Comparison of ENCODE assay signal across 8 mouse cellular contexts in genomic region chr5:29388944-29389765, GRCm38 (mm10). TPM values are rescaled to one million over a fixed set of nuclear protein-coding genes. Genes with fewer than 3 reads are reported as not detected.
A peak's percentile ranks its signal among the peaks of the same experiment; 100 is the strongest.
DNase-seq lines count a peak whose midpoint lies in the region; ATAC-seq and TF ChIP-seq lines count a peak whose summit lies in the region.
"Had no signal": no experiment of that assay in that cellular context is flagged by ENCODE, and none has a peak within 500 bp of the region (broad histone marks: within the 10 kb centered on the region; RNA-seq: fewer than 3 reads in every experiment).

No protein-coding gene starts in this region.

- H3K9ac ChIP-seq in intestine, postnatal 0 days (ENCODE audit: low read depth, low read length): no peak overlapping the region
- H3K9ac ChIP-seq in stomach, embryonic 15.5 days: no peak overlapping the region
- H3K9ac ChIP-seq: neural tube, embryonic 12.5 days had no signal

- intact Hi-C loops in left cerebral cortex, postnatal 4 days (cut with DNase I): no loop called here

- no peak overlapping the region for H3K4me2 ChIP-seq in intestine, postnatal 0 days (replicated peaks; ENCODE audit: low read depth)
- H3K4me2 ChIP-seq in stomach, embryonic 15.5 days: no peak overlapping the region
- H3K4me2 ChIP-seq: neural tube, embryonic 12.5 days had no signal

- H3K27me3 ChIP-seq in cerebellum, adult 2 months (ENCODE audit: control insufficient read depth, insufficient read depth, low read length): no peaks in the 10 kb centered on the region
- no peaks in the 10 kb centered on the region for H3K27me3 ChIP-seq in intestine, postnatal 0 days (replicated peaks; ENCODE audit: control insufficient read depth, insufficient read depth, low read length)
- H3K27me3 ChIP-seq in stomach, embryonic 15.5 days (replicated peaks): no peaks in the 10 kb centered on the region
- H3K27me3 ChIP-seq: neural tube, embryonic 12.5 days had no signal

- 20% methylated on average over 15 of the region's 15 CpGs for WGBS in cerebellum, adult 2 months
- WGBS in intestine, postnatal 0 days: 20% methylated on average over 15 of the region's 15 CpGs
- WGBS in stomach, embryonic 15.5 days: 18% methylated on average over 15 of the region's 15 CpGs

- no peaks in the 10 kb centered on the region for H3K9me3 ChIP-seq in intestine, postnatal 0 days (ENCODE audit: control insufficient read depth)
- H3K9me3 ChIP-seq in stomach, embryonic 15.5 days: no peaks in the 10 kb centered on the region
- H3K9me3 ChIP-seq: neural tube, embryonic 12.5 days had no signal

- H3K4me3 ChIP-seq in cerebellum, adult 2 months (replicated peaks; ENCODE audit: insufficient read depth, low read depth, low read length): no peak overlapping the region
- no peak overlapping the region for H3K4me3 ChIP-seq in intestine, postnatal 0 days (ENCODE audit: low read depth, low read length)
- H3K4me3 ChIP-seq in stomach, embryonic 15.5 days (replicated peaks): no peak overlapping the region
- H3K4me3 ChIP-seq: neural tube, embryonic 12.5 days had no signal

- TF ChIP-seq CTCF in cerebellum, adult 2 months (IDR thresholded peaks at IDR 0.05; ENCODE audit: borderline replicate concordance, insufficient read depth, low read depth, low read length): peak; percentile 80
- peak; percentile 96 for TF ChIP-seq CTCF in intestine, postnatal 0 days (IDR thresholded peaks at IDR 0.05; ENCODE audit: low read depth)

- H3K4me1 ChIP-seq in cerebellum, adult 2 months (ENCODE audit: control insufficient read depth, insufficient read depth, low read length): no peaks in the 10 kb centered on the region
- H3K4me1 ChIP-seq in intestine, postnatal 0 days (replicated peaks; ENCODE audit: control insufficient read depth, insufficient read depth, low read length): no peaks in the 10 kb centered on the region
- peaks cover 15% of the 10 kb centered on the region for H3K4me1 ChIP-seq in stomach, embryonic 15.5 days
- H3K4me1 ChIP-seq: neural tube, embryonic 12.5 days had no signal

- TF ChIP-seq POLR2A in cerebellum, adult 2 months (IDR thresholded peaks at IDR 0.05; ENCODE audit: borderline replicate concordance, insufficient read depth, low read length): no peak

- no peaks in the 10 kb centered on the region for H3K36me3 ChIP-seq in intestine, postnatal 0 days (ENCODE audit: control insufficient read depth, insufficient read depth)
- H3K36me3 ChIP-seq in stomach, embryonic 15.5 days: no peaks in the 10 kb centered on the region
- H3K36me3 ChIP-seq: neural tube, embryonic 12.5 days had no signal

- ATAC-seq in intestine, postnatal 0 days: peak; percentile 52; the same call in 1 of the 2 replicates
- ATAC-seq in stomach, embryonic 15.5 days (ENCODE audit: insufficient read depth, low FRiP score, low read depth): peak; percentile 33; the same call in 1 of the 2 replicates

- DNase-seq in T-cell, adult 2 months (ENCODE audit: low spot score): peak; percentile 48
- peak; percentile 62 to 74 for DNase-seq in cerebellum, adult 2 months
- DNase-seq in gastrocnemius, adult 18-20 months (ENCODE audit: low spot score): peak; percentile 81
- peak; percentile 84 for DNase-seq in left cerebral cortex, postnatal 4 days
- DNase-seq in neural tube, embryonic 10.5 days (ENCODE audit: extremely low spot score, low spot score): peak; percentile 77

- no peak overlapping the region for H3K27ac ChIP-seq in cerebellum, adult 2 months (ENCODE audit: insufficient read depth, low read length)
- H3K27ac ChIP-seq in intestine, postnatal 0 days (ENCODE audit: low read depth, low read length): no peak overlapping the region
- H3K27ac ChIP-seq in stomach, embryonic 15.5 days: 0 out of 2 replicates have a peak overlapping the region, but pooled peaks have one; percentile 57
- H3K27ac ChIP-seq: neural tube, embryonic 12.5 days had no signal

RNA-seq across cellular contexts. Expression of gene Lmbr1, which starts 11.0 kb away (rescaled TPM):
- polyA plus RNA-seq in cerebellum, adult 2 months (2012; rRNA removed): 14.0 and 14.1 TPM in 2 replicates
- total RNA-seq in gastrocnemius, adult 18-20 months (2021): 10 to 100 TPM; 10.5 to 12.1 TPM
- 9.0 and 11.1 TPM in 2 replicates for polyA plus RNA-seq in intestine, postnatal 0 days (2015; fragmentation: Nextera tagmentation; extraction: Ambion mirVana)
- total RNA-seq in left cerebral cortex, postnatal 4 days (2021): 10 to 100 TPM; 38.6 to 41.3 TPM
- polyA plus RNA-seq in stomach, embryonic 15.5 days (2015; fragmentation: Nextera tagmentation; extraction: Ambion mirVana): 10.9 and 11.4 TPM in 2 replicates

RNA-seq across cellular contexts. Expression of gene Nom1, which starts 45.3 kb away (rescaled TPM):
- polyA plus RNA-seq in cerebellum, adult 2 months (2012; rRNA removed): 19.2 and 20.2 TPM in 2 replicates
- 10 to 100 TPM; 10.8 to 11.7 TPM for total RNA-seq in gastrocnemius, adult 18-20 months (2021)
- polyA plus RNA-seq in intestine, postnatal 0 days (2015; fragmentation: Nextera tagmentation; extraction: Ambion mirVana): 14.5 and 16.0 TPM in 2 replicates
- 10 to 100 TPM; 21.9 to 22.4 TPM for total RNA-seq in left cerebral cortex, postnatal 4 days (2021)
- polyA plus RNA-seq in stomach, embryonic 15.5 days (2015; fragmentation: Nextera tagmentation; extraction: Ambion mirVana): 22.8 and 29.5 TPM in 2 replicates
